Mouse (Mus musculus): ENCODE measurements at regions not wholly inside any gene's neighbourhood (a gene's known extent, or its start where the extent isn't known, plus 50 kb on each side); places are given as distances from the start of the nearest gene placed in this dataset.
"Not testable (repeated sequence)": the region's sequence is repeated elsewhere in the genome, so short reads cannot be mapped to it uniquely, and the experiment has no call there.

DNA sequence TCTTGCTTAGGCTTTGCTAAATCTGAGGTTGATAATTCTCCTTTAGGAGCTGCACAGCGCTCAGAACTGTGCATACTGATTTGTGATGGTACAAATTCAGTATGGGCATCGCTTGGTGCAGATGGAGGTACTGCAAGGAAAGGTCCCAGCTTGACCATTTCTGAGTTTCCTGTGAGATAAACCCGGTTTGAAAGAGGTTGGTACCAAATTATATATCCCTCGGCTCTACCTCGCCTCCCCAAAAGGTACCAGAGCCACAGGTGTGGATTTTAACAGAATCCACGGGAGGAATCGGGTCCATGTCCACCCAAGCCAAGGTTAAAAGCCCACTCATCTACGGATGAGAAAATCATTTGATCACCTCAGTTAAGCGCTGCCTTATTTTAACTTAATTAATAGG lies 172.5 kb upstream of the Zfp808 start:
- dilution Hi-C loops (cut with MboI; ENCODE audit: extremely low pct_ligation_motif_present, extremely low pct_unique_long_range_greater_than_20kb, low sequenced_read_pairs); H3K4me1 ChIP-seq (ENCODE audit: control insufficient read depth in 1 of 2, insufficient read depth in 2 of 2); H3K79me2 ChIP-seq (replicated peaks; ENCODE audit: control insufficient read depth, extremely low read depth, insufficient read depth, poor library complexity, severe bottlenecking); H3K27ac ChIP-seq (ENCODE audit: insufficient read depth, low read depth); H3K4me2 ChIP-seq (ENCODE audit: insufficient read depth, low read depth, poor library complexity, severe bottlenecking); in situ Hi-C loops (cut with MboI; ENCODE audit: low pct_ligation_motif_present, low pct_unique_long_range_greater_than_20kb, low sequenced_read_pairs); H3K36me3 ChIP-seq (replicated peaks in 1 of 2; ENCODE audit: control insufficient read depth in 1 of 2, insufficient read depth in 1 of 2, low read length in 1 of 2); H3K27me3 ChIP-seq (replicated peaks); DNase-seq (ENCODE audit: extremely low read depth); H3K9ac ChIP-seq (ENCODE audit: insufficient read depth, low read depth); H3K4me3 ChIP-seq (replicated peaks in 1 of 3; ENCODE audit: low read depth in 2 of 3, low read length in 2 of 3, poor library complexity in 1 of 3); H3K9me3 ChIP-seq (replicated peaks; ENCODE audit: low read length): not testable (repeated sequence)

DNA sequence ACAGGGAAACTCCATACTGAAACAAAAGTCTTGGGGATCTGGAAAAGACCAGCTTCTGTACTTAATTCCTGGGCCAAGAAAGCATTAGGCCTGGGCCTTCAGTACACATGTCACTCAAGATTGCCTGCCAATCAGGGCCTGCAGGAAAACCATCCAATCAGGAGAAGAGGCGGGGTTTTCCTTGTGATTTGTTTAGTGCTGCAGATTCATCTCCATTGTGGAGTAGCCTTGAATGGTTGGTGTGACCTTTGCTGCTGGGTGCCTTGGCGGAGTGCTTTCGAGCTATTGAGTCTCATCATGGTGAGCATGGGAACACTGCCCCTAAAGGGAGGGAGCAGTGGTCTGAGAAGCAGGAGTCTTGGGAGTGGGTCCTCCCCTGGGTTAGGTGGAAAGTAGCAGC lies 150.8 kb upstream of the Zfp808 start:
- H3K27me3 ChIP-seq (replicated peaks); H3K9ac ChIP-seq (ENCODE audit: insufficient read depth, low read depth); H3K36me3 ChIP-seq (replicated peaks in 1 of 2; ENCODE audit: control insufficient read depth in 1 of 2, insufficient read depth in 1 of 2, low read length in 1 of 2); DNase-seq (ENCODE audit: extremely low read depth); H3K79me2 ChIP-seq (replicated peaks; ENCODE audit: control insufficient read depth, extremely low read depth, insufficient read depth, poor library complexity, severe bottlenecking); H3K4me2 ChIP-seq (ENCODE audit: insufficient read depth, low read depth, poor library complexity, severe bottlenecking); H3K27ac ChIP-seq (ENCODE audit: insufficient read depth, low read depth); H3K4me3 ChIP-seq (replicated peaks in 1 of 3; ENCODE audit: low read depth in 2 of 3, low read length in 2 of 3, poor library complexity in 1 of 3); H3K9me3 ChIP-seq (replicated peaks; ENCODE audit: low read length); in situ Hi-C loops (cut with MboI; ENCODE audit: low pct_ligation_motif_present, low pct_unique_long_range_greater_than_20kb, low sequenced_read_pairs); H3K4me1 ChIP-seq (ENCODE audit: control insufficient read depth in 1 of 2, insufficient read depth in 2 of 2); dilution Hi-C loops (cut with MboI; ENCODE audit: extremely low pct_ligation_motif_present, extremely low pct_unique_long_range_greater_than_20kb, low sequenced_read_pairs): not testable (repeated sequence)

DNA sequence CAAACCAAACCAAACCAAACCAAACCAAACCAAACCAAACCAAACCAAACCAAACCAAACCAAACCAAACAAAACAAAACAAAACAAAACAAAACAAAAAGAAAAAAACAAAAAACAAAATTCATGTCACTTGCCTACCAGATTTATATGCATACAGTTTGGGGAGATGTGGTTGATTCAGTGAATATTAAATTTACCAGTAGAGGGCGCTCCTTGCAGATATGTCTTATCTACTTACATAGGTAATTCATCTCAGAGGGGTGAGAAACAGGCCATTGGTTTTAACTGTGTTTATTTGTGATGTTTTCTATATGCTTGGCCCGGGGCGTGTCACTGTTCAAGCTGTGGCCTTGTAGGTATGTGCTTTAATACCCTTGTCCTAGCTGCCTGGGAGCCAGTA lies 133.2 kb upstream of the Zfp808 start:
- dilution Hi-C loops (cut with MboI; ENCODE audit: extremely low pct_ligation_motif_present, extremely low pct_unique_long_range_greater_than_20kb, low sequenced_read_pairs); H3K27me3 ChIP-seq (replicated peaks); H3K4me1 ChIP-seq (ENCODE audit: control insufficient read depth in 1 of 2, insufficient read depth in 2 of 2); H3K9ac ChIP-seq (ENCODE audit: insufficient read depth, low read depth); H3K36me3 ChIP-seq (replicated peaks in 1 of 2; ENCODE audit: control insufficient read depth in 1 of 2, insufficient read depth in 1 of 2, low read length in 1 of 2); H3K27ac ChIP-seq (ENCODE audit: insufficient read depth, low read depth); H3K9me3 ChIP-seq (replicated peaks; ENCODE audit: low read length); H3K4me3 ChIP-seq (replicated peaks in 1 of 3; ENCODE audit: low read depth in 2 of 3, low read length in 2 of 3, poor library complexity in 1 of 3); H3K4me2 ChIP-seq (ENCODE audit: insufficient read depth, low read depth, poor library complexity, severe bottlenecking); H3K79me2 ChIP-seq (replicated peaks; ENCODE audit: control insufficient read depth, extremely low read depth, insufficient read depth, poor library complexity, severe bottlenecking); in situ Hi-C loops (cut with MboI; ENCODE audit: low pct_ligation_motif_present, low pct_unique_long_range_greater_than_20kb, low sequenced_read_pairs): not testable (repeated sequence)
- peak in 1 of 2 experiments; percentile 37; a peak in 2 of 4 replicates for TF ChIP-seq CTCF (conservative IDR thresholded peaks at IDR 0.05 in 1 of 2, IDR thresholded peaks at IDR 0.05 in 1 of 2; ENCODE audit: low read depth in 2 of 2, low read length in 2 of 2)
- peak; percentile 20 for DNase-seq (ENCODE audit: extremely low read depth)

DNA sequence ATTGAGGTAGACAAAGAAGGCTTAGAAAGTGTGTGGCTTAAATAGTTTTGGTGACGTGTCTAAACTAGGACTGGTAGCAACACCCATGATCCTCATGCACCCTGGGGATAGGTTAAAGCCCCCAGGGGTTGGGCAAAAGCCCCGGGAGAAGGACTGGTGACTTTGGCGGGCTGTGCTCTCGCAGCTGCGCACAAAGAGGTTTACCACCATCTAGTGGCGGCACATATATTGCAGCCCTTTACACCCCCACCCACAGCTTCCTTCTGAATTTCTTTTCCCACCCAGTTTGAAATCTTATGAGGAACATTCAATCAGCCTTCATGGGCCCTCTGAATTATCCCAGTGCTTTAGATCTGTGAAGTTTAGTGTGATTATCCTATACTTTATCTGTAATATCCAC lies 130.9 kb upstream of the Zfp808 start:
- peak; percentile 59 for TF ChIP-seq NRF1 (IDR thresholded peaks at IDR 0.05; ENCODE audit: low read depth, low read length)
- TF ChIP-seq SMC3 (IDR thresholded peaks at IDR 0.05; ENCODE audit: low read depth, low read length) = peak; percentile 28; the same call in 1 of the 2 replicates
- peak; percentile 31 for TF ChIP-seq RAD21 (IDR thresholded peaks at IDR 0.05; ENCODE audit: low read depth, low read length)
- peak; percentile 18 to 50; a peak in 2 of 4 replicates for TF ChIP-seq CTCF (conservative IDR thresholded peaks at IDR 0.05 in 1 of 2, IDR thresholded peaks at IDR 0.05 in 1 of 2; ENCODE audit: low read depth in 2 of 2, low read length in 2 of 2)
- H3K9ac ChIP-seq (ENCODE audit: insufficient read depth, low read depth); H3K9me3 ChIP-seq (replicated peaks; ENCODE audit: low read length); in situ Hi-C loops (cut with MboI; ENCODE audit: low pct_ligation_motif_present, low pct_unique_long_range_greater_than_20kb, low sequenced_read_pairs); H3K27ac ChIP-seq (ENCODE audit: insufficient read depth, low read depth); dilution Hi-C loops (cut with MboI; ENCODE audit: extremely low pct_ligation_motif_present, extremely low pct_unique_long_range_greater_than_20kb, low sequenced_read_pairs); H3K27me3 ChIP-seq (replicated peaks); H3K36me3 ChIP-seq (replicated peaks in 1 of 2; ENCODE audit: control insufficient read depth in 1 of 2, insufficient read depth in 1 of 2, low read length in 1 of 2); H3K4me3 ChIP-seq (replicated peaks in 1 of 3; ENCODE audit: low read depth in 2 of 3, low read length in 2 of 3, poor library complexity in 1 of 3); H3K79me2 ChIP-seq (replicated peaks; ENCODE audit: control insufficient read depth, extremely low read depth, insufficient read depth, poor library complexity, severe bottlenecking); H3K4me1 ChIP-seq (ENCODE audit: control insufficient read depth in 1 of 2, insufficient read depth in 2 of 2): not testable (repeated sequence)
- peak overlapping the region; percentile 57; the same call in 1 of the 2 replicates for H3K4me2 ChIP-seq (ENCODE audit: insufficient read depth, low read depth, poor library complexity, severe bottlenecking)
- peak; percentile 29 for DNase-seq (ENCODE audit: extremely low read depth)

Measured in CH12.LX (cell line).